Mouse (Mus musculus): ENCODE results near the gene Prim1. TPM values are rescaled to one million over a fixed set of nuclear protein-coding genes. Genes with fewer than 3 reads are reported as not detected.

Prim1 gene
- polyA plus RNA-seq, 2 experiments: 42.0 to 78.2 TPM

GRCm38 (mm10) chr10:127974062-127974461 is 40.9 kb upstream of the Prim1 start:
- Histone ChIP-seq H3K27ac (no peak overlapping the region), H3K36me3 (replicated peaks; ENCODE audit: control insufficient read depth, insufficient read depth, low read depth) (no peaks in the 10 kb centered on the region), H3K4me2 (ENCODE audit: low read depth) (no peak overlapping the region), H3K27me3 (ENCODE audit: control insufficient read depth, insufficient read depth, low read length) (no peaks in the 10 kb centered on the region), H3K4me1 (replicated peaks; ENCODE audit: control insufficient read depth in 2 of 2, insufficient read depth in 2 of 2, low read length in 1 of 2) (peaks cover 0 to 10% of the 10 kb centered on the region in 2 experiments; a peak in 3 of 4 replicates), H3K9ac (replicated peaks) (no peak overlapping the region), H3K4me3 (ENCODE audit: insufficient read depth in 1 of 2, low read depth in 2 of 2, low read length in 2 of 2) (no peak overlapping the region), H3K9me3 (ENCODE audit: control insufficient read depth, low read length) (no peaks in the 10 kb centered on the region)
- no peak for TF ChIP-seq EP300 (IDR thresholded peaks at IDR 0.05; ENCODE audit: low read depth)
- no peak for TF ChIP-seq CTCF (IDR thresholded peaks at IDR 0.05; ENCODE audit: low read depth)
- ATAC-seq (ENCODE audit: insufficient read depth) (no peak), DNase-seq (ENCODE audit: low read depth in 3 of 3, low spot score in 3 of 3) (no peak)
- WGBS (ENCODE audit: insufficient replicate concordance): 51% methylated on average over 3 of the region's 3 CpGs

DNA sequence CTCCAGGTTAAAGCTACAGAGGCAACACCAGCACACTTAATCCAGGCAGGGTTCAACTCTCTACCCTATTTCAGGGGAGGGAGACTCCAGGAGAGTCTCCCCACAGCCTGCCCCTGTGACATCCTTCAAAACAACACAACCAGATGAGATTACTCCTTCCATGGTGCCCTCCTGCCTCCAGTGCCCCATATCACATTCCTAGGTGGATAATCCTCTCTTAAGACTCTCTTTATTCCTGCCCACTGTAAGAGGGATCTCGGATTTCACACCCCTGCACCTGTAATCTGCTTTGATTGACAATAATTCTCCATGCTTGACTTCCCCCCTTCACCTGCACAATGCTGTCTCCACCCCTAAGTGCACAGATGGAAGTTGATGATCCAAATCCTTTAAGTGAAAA is 39.5 kb upstream of the Prim1 start:
- TF ChIP-seq EP300 (IDR thresholded peaks at IDR 0.05; ENCODE audit: low read depth) (no peak), CTCF (IDR thresholded peaks at IDR 0.05; ENCODE audit: low read depth) (no peak)
- Histone ChIP-seq H3K4me3 (ENCODE audit: insufficient read depth in 1 of 2, low read depth in 2 of 2, low read length in 2 of 2) (no peak overlapping the region), H3K36me3 (replicated peaks; ENCODE audit: control insufficient read depth, insufficient read depth, low read depth) (no peaks in the 10 kb centered on the region), H3K4me2 (ENCODE audit: low read depth) (no peak overlapping the region), H3K27me3 (ENCODE audit: control insufficient read depth, insufficient read depth, low read length) (no peaks in the 10 kb centered on the region), H3K4me1 (replicated peaks; ENCODE audit: control insufficient read depth in 2 of 2, insufficient read depth in 2 of 2, low read length in 1 of 2) (peaks cover 0 to under 1% of the 10 kb centered on the region in 2 experiments; a peak in 2 of 4 replicates), H3K27ac (no peak overlapping the region), H3K9me3 (ENCODE audit: control insufficient read depth, low read length) (no peaks in the 10 kb centered on the region), H3K9ac (replicated peaks) (no peak overlapping the region)
- no peak for DNase-seq (ENCODE audit: low read depth in 3 of 3, low spot score in 3 of 3)
- ATAC-seq (ENCODE audit: insufficient read depth): no peak
- WGBS (ENCODE audit: insufficient replicate concordance): 12% methylated on average over 1 of the region's 1 CpGs

GRCm38 (mm10) chr10:127984650-127985049 is 30.3 kb upstream of the Prim1 start:
- no peak overlapping the region for H3K9ac ChIP-seq (replicated peaks)
- no peaks in the 10 kb centered on the region for H3K9me3 ChIP-seq (ENCODE audit: control insufficient read depth, low read length)
- H3K36me3 ChIP-seq (replicated peaks; ENCODE audit: control insufficient read depth, insufficient read depth, low read depth): no peaks in the 10 kb centered on the region
- ATAC-seq (ENCODE audit: insufficient read depth) (no peak), DNase-seq (ENCODE audit: low read depth in 3 of 3, low spot score in 3 of 3) (no peak)
- no peak overlapping the region for H3K27ac ChIP-seq
- H3K4me1 ChIP-seq (replicated peaks; ENCODE audit: control insufficient read depth in 2 of 2, insufficient read depth in 2 of 2, low read length in 1 of 2): no peaks in the 10 kb centered on the region
- H3K4me3 ChIP-seq (ENCODE audit: insufficient read depth in 1 of 2, low read depth in 2 of 2, low read length in 2 of 2): no peak overlapping the region
- H3K4me2 ChIP-seq (ENCODE audit: low read depth): no peak overlapping the region
- H3K27me3 ChIP-seq (ENCODE audit: control insufficient read depth, insufficient read depth, low read length): no peaks in the 10 kb centered on the region
- TF ChIP-seq EP300 (IDR thresholded peaks at IDR 0.05; ENCODE audit: low read depth): no peak
- TF ChIP-seq CTCF (IDR thresholded peaks at IDR 0.05; ENCODE audit: low read depth): no peak
- 64% methylated on average over 5 of the region's 5 CpGs for WGBS (ENCODE audit: insufficient replicate concordance)

DNA sequence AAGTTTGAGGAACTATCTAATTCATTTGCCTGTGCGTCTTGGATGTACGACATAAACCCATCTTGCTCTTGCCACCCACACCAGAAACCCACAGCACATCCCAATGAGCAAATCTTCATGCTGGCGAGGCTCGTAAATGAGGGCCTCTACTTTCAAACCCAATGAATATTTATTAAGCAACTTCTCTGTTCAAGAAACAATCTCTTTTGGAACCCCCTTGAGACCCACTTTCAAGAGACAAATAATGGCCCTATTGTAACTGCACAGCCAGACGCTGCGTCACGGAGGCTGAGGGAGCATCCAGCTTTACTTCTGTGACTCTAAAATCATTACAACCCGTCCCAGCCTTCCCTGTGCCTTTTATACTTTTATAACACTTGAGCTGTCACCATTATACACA is 29.4 kb upstream of the Prim1 start:
- DNase-seq (ENCODE audit: low read depth in 3 of 3, low spot score in 3 of 3) (no peak), ATAC-seq (ENCODE audit: insufficient read depth) (no peak)
- H3K4me2 ChIP-seq (ENCODE audit: low read depth): no peak overlapping the region
- no peak overlapping the region for H3K9ac ChIP-seq (replicated peaks)
- no peak overlapping the region for H3K4me3 ChIP-seq (ENCODE audit: insufficient read depth in 1 of 2, low read depth in 2 of 2, low read length in 2 of 2)
- no peak overlapping the region for H3K27ac ChIP-seq
- no peaks in the 10 kb centered on the region for H3K4me1 ChIP-seq (replicated peaks; ENCODE audit: control insufficient read depth in 2 of 2, insufficient read depth in 2 of 2, low read length in 1 of 2)
- WGBS (ENCODE audit: insufficient replicate concordance): 65% methylated on average over 8 of the region's 8 CpGs
- no peaks in the 10 kb centered on the region for H3K36me3 ChIP-seq (replicated peaks; ENCODE audit: control insufficient read depth, insufficient read depth, low read depth)
- TF ChIP-seq EP300 (IDR thresholded peaks at IDR 0.05; ENCODE audit: low read depth) (no peak), CTCF (IDR thresholded peaks at IDR 0.05; ENCODE audit: low read depth) (no peak)
- no peaks in the 10 kb centered on the region for H3K9me3 ChIP-seq (ENCODE audit: control insufficient read depth, low read length)
- no peaks in the 10 kb centered on the region for H3K27me3 ChIP-seq (ENCODE audit: control insufficient read depth, insufficient read depth, low read length)

DNA sequence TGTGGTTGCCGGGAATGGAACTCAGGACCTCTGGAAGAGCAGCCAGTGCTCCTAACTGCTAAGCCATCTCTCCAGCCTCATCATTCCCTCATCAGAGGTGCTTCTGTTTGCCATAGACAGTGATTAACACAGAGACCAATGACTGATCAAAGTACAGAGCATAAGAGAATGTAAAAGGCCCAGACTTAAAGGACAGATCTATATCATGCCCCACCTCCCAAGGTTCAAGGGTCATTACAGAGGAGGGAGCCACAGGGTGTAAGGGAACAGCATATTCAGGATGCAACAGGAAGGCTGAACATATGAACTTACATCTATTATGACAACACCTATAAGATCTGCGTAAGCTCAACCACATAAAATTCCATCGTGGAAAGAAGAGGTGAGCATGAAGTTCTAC is 18.3 kb upstream of the Prim1 start:
- 75% methylated on average over 3 of the region's 3 CpGs for WGBS (ENCODE audit: insufficient replicate concordance)
- Histone ChIP-seq H3K4me2 (ENCODE audit: low read depth) (no peak overlapping the region), H3K27me3 (ENCODE audit: control insufficient read depth, insufficient read depth, low read length) (no peaks in the 10 kb centered on the region), H3K27ac (no peak overlapping the region), H3K9me3 (ENCODE audit: control insufficient read depth, low read length) (no peaks in the 10 kb centered on the region), H3K4me3 (ENCODE audit: insufficient read depth in 1 of 2, low read depth in 2 of 2, low read length in 2 of 2) (no peak overlapping the region), H3K4me1 (replicated peaks; ENCODE audit: control insufficient read depth in 2 of 2, insufficient read depth in 2 of 2, low read length in 1 of 2) (no peaks in the 10 kb centered on the region), H3K36me3 (replicated peaks; ENCODE audit: control insufficient read depth, insufficient read depth, low read depth) (no peaks in the 10 kb centered on the region), H3K9ac (replicated peaks) (no peak overlapping the region)
- ATAC-seq (ENCODE audit: insufficient read depth) (no peak), DNase-seq (ENCODE audit: low read depth in 3 of 3, low spot score in 3 of 3) (no peak)
- TF ChIP-seq CTCF (IDR thresholded peaks at IDR 0.05; ENCODE audit: low read depth) (no peak), EP300 (IDR thresholded peaks at IDR 0.05; ENCODE audit: low read depth) (no peak)

All from liver, embryonic 14.5 days (tissue).